Comparison of ENCODE assay signal across 25 mouse cellular contexts in genomic region chr5:76616196-76616747, GRCm38 (mm10). TPM values are rescaled to one million over a fixed set of nuclear protein-coding genes. Genes with fewer than 3 reads are reported as not detected.
DNase-seq lines count a peak whose midpoint lies in the region; ATAC-seq and TF ChIP-seq lines count a peak whose summit lies in the region.
"Had no signal": no experiment of that assay in that cellular context is flagged by ENCODE, and none has a peak within 500 bp of the region (broad histone marks: within the 10 kb centered on the region; RNA-seq: fewer than 3 reads in every experiment).

No protein-coding gene starts in this region.

- H3K36me3 ChIP-seq in forebrain, postnatal 0 days (ENCODE audit: insufficient read depth) = peaks cover 29% of the 10 kb centered on the region
- H3K36me3 ChIP-seq in forebrain, embryonic 10.5 days (replicated peaks) = peaks cover 95% of the 10 kb centered on the region
- H3K36me3 ChIP-seq in heart, embryonic 11.5 days (ENCODE audit: control insufficient read depth, insufficient read depth, low read length) = peaks cover 27% of the 10 kb centered on the region

- peak overlapping the region; percentile 46; the same call in 1 of the 2 replicates for H3K27ac ChIP-seq in forebrain, postnatal 0 days (ENCODE audit: low read depth, low read length)
- H3K27ac ChIP-seq in forebrain, embryonic 10.5 days = no peak overlapping the region
- no peak overlapping the region for H3K27ac ChIP-seq in heart, embryonic 11.5 days (ENCODE audit: low read depth, low read length)
- H3K27ac ChIP-seq: embryonic facial prominence, embryonic 10.5 days; embryonic facial prominence, embryonic 12.5 days; forebrain, embryonic 12.5 days had no signal

- H3K9me3 ChIP-seq in forebrain, postnatal 0 days (ENCODE audit: low read length) = no peaks in the 10 kb centered on the region
- no peaks in the 10 kb centered on the region for H3K9me3 ChIP-seq in forebrain, embryonic 10.5 days
- H3K9me3 ChIP-seq in heart, embryonic 11.5 days (replicated peaks; ENCODE audit: control insufficient read depth, low read length) = no peaks in the 10 kb centered on the region
- H3K9me3 ChIP-seq: embryonic facial prominence, embryonic 10.5 days; embryonic facial prominence, embryonic 12.5 days; forebrain, embryonic 12.5 days; G1E had no signal

- no peak for TF ChIP-seq CTCF in forebrain, postnatal 0 days (IDR thresholded peaks at IDR 0.05; ENCODE audit: low read depth)

- no peaks in the 10 kb centered on the region for H3K4me1 ChIP-seq in forebrain, postnatal 0 days (ENCODE audit: insufficient read depth)
- no peaks in the 10 kb centered on the region for H3K4me1 ChIP-seq in forebrain, embryonic 10.5 days
- H3K4me1 ChIP-seq in heart, embryonic 11.5 days (ENCODE audit: control insufficient read depth, insufficient read depth, low read length) = no peaks in the 10 kb centered on the region
- H3K4me1 ChIP-seq: embryonic facial prominence, embryonic 10.5 days; embryonic facial prominence, embryonic 12.5 days; forebrain, embryonic 12.5 days had no signal

- no peaks in the 10 kb centered on the region for H3K27me3 ChIP-seq in forebrain, postnatal 0 days (ENCODE audit: insufficient read depth, low read length)
- H3K27me3 ChIP-seq in forebrain, embryonic 10.5 days (ENCODE audit: poor library complexity, severe bottlenecking) = no peaks in the 10 kb centered on the region
- no peaks in the 10 kb centered on the region for H3K27me3 ChIP-seq in heart, embryonic 11.5 days (ENCODE audit: control insufficient read depth, insufficient read depth, low read length)
- H3K27me3 ChIP-seq: CH12.LX; embryonic facial prominence, embryonic 12.5 days; forebrain, embryonic 12.5 days; Patski had no signal

- no peak overlapping the region for H3K4me3 ChIP-seq in forebrain, postnatal 0 days (ENCODE audit: low read depth, low read length)
- H3K4me3 ChIP-seq in forebrain, embryonic 10.5 days = no peak overlapping the region
- no peak overlapping the region for H3K4me3 ChIP-seq in heart, embryonic 11.5 days (ENCODE audit: low read depth, low read length)
- H3K4me3 ChIP-seq: embryonic facial prominence, embryonic 10.5 days; embryonic facial prominence, embryonic 12.5 days; forebrain, embryonic 12.5 days had no signal

- peak; percentile 53 for ATAC-seq in forebrain, postnatal 0 days
- ATAC-seq in heart, embryonic 11.5 days (replicated peaks; ENCODE audit: insufficient number of reproducible peaks, low FRiP score, low TSS enrichment) = no peak
- ATAC-seq: activated CD4-positive, CD25-positive, alpha-beta regulatory T cell, adult 4 months; CD4-positive, CD25-positive, alpha-beta regulatory T cell, adult 4 months; forebrain, embryonic 14.5 days; forebrain, embryonic 16.5 days; Patski had no signal

- peak; percentile 38 for DNase-seq in forebrain, postnatal 0 days
- no peak for DNase-seq in forebrain, embryonic 10.5 days (ENCODE audit: extremely low spot score, low spot score)
- peak; percentile 77 for DNase-seq in heart, adult 11 months
- DNase-seq in right cerebral cortex, postnatal 10 days (ENCODE audit: low spot score in 2 of 2) = peak; percentile 32 to 62
- DNase-seq in right cerebral cortex, postnatal 14 days = no peak
- DNase-seq: adrenal gland, adult 8-10 months; adrenal gland, postnatal 14 days; adrenal gland, postnatal 36 days; B cell, adult 2 months; cerebellum, adult 11-12 months; cerebellum, adult 2 months; cerebellum, adult 9-10 months; cerebellum, postnatal 10 days; cerebellum, postnatal 25 days had no signal

- H3K9ac ChIP-seq in forebrain, postnatal 0 days = no peak overlapping the region
- H3K9ac ChIP-seq in heart, embryonic 11.5 days (ENCODE audit: low read depth, low read length) = no peak overlapping the region
- H3K9ac ChIP-seq: embryonic facial prominence, embryonic 12.5 days; forebrain, embryonic 12.5 days had no signal

- no peak overlapping the region for H3K4me2 ChIP-seq in forebrain, postnatal 0 days (ENCODE audit: low read depth)
- no peak overlapping the region for H3K4me2 ChIP-seq in heart, embryonic 11.5 days
- H3K4me2 ChIP-seq: embryonic facial prominence, embryonic 12.5 days; forebrain, embryonic 12.5 days had no signal

- WGBS in forebrain, postnatal 0 days = 56% methylated on average over 2 of the region's 2 CpGs
- WGBS in forebrain, embryonic 10.5 days = 86% methylated on average over 2 of the region's 2 CpGs
- WGBS in heart, embryonic 11.5 days (ENCODE audit: insufficient replicate concordance) = 92% methylated on average over 2 of the region's 2 CpGs

RNA-seq across cellular contexts. Expression of gene Cep135, which starts 27.8 kb away (rescaled TPM):
- total RNA-seq in forebrain, postnatal 0 days (2014; rRNA removed) = 6.2 and 8.3 TPM in 2 replicates
- 1.6 and 2.8 TPM in 2 replicates for polyA plus RNA-seq in forebrain, postnatal 0 days (2015; fragmentation: Nextera tagmentation; extraction: Ambion mirVana)
- polyA plus RNA-seq in forebrain, embryonic 10.5 days (2016; fragmentation: Nextera tagmentation; extraction: Ambion mirVana) = 10.8 and 12.2 TPM in 2 replicates
- 9.0 and 9.6 TPM in 2 replicates for polyA plus RNA-seq in heart, embryonic 11.5 days (2014; fragmentation: Nextera tagmentation; extraction: Ambion mirVana)

RNA-seq across cellular contexts. Expression of gene C530008M17Rik, which starts 40.0 kb away (rescaled TPM):
- total RNA-seq in forebrain, postnatal 0 days (2014; rRNA removed) = 86.2 and 87.4 TPM in 2 replicates
- polyA plus RNA-seq in forebrain, postnatal 0 days (2015; fragmentation: Nextera tagmentation; extraction: Ambion mirVana) = 47.6 and 63.6 TPM in 2 replicates
- polyA plus RNA-seq in forebrain, embryonic 10.5 days (2016; fragmentation: Nextera tagmentation; extraction: Ambion mirVana) = 29.7 and 31.6 TPM in 2 replicates
- 34.8 and 35.8 TPM in 2 replicates for polyA plus RNA-seq in heart, embryonic 11.5 days (2014; fragmentation: Nextera tagmentation; extraction: Ambion mirVana)

Comparison
In these comparisons a context has a peak if more than half of its experiments do, and no peak if none do; other contexts are left out.
1. DNase-seq: peak in forebrain, postnatal 0 days (single experiment), heart, adult 11 months (single experiment) and right cerebral cortex, postnatal 10 days (2 of 2); none in forebrain, embryonic 10.5 days (single experiment) and right cerebral cortex, postnatal 14 days (single experiment).